Mouse (Mus musculus) E14TG2a.4 (cell line): Measurements from ENCODE around the gene Gmds.

Experiments
- CTCF ChIP-seq: conservative IDR thresholded peaks from 2 replicates; pipeline ENCODE4 v1.5.1; 2014; ENCODE audit warnings: low read length
- POU5F1 ChIP-seq: IDR thresholded peaks from 2 replicates; pipeline ENCODE4 v1.6.1; 2014; ENCODE audit warnings: low read length, borderline replicate concordance

DNA sequence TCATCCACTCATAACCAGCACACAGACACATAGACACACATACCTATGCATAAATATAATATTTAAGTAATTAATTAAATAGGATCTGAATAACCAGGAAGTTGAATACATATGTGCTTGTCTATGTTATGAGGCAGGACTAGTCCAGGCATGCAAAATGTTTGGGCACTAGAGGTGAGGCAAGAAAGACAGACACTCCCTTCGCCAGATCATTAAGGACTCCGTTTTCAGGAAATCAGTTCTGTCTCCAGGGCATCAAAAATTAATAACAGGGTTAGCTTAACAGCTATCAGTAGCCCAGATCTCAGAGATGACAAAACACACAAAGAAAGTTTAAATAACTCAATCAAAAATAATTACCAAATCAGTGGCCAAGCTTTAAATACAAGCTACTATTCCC is 27.1 kb downstream of the Gmds start:
- TF ChIP-seq CTCF: no peak
- no peak for TF ChIP-seq POU5F1
